Mouse (Mus musculus): ENCODE measurements around the gene Grm8. TPM values are rescaled to one million over a fixed set of nuclear protein-coding genes. Genes with fewer than 3 reads are reported as not detected.

Grm8 gene
- polyA plus RNA-seq, 2 experiments, result 1.1 to 1.8 TPM

DNA sequence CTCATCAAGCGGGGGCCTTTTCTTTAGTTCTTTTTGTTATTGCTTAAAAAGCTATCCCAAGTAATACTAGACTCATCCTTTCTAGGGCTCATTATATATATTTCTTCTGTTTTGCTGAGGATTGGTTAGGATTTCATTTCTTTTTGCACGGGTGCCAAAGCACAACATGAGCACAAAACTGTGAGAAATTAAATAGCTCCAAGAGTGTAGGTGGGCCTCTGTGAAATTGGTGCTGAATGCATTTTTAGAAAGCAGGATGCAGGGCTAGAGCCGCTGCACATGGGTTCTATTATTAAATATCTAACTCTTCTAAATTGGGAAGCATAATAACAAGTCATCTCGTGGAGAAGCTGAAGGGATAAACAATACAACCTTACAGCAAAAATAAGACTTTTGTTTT lies 345.8 kb downstream of the Grm8 start:
- no peak overlapping the region for H3K4me2 ChIP-seq (replicated peaks; ENCODE audit: low read depth, low read length, severe bottlenecking)
- no peak overlapping the region for H3K27ac ChIP-seq (replicated peaks; ENCODE audit: low read depth, low read length)
- no peaks in the 10 kb centered on the region for H3K4me1 ChIP-seq (ENCODE audit: control insufficient read depth, insufficient read depth, low read length)
- H3K9me3 ChIP-seq (ENCODE audit: control insufficient read depth, low read length), result no peaks in the 10 kb centered on the region
- ATAC-seq (ENCODE audit: low FRiP score, low read depth) (no peak), DNase-seq (ENCODE audit: low spot score) (no peak)
- 84% methylated on average over 4 of the region's 4 CpGs for WGBS
- no peak for TF ChIP-seq POLR2A (IDR thresholded peaks at IDR 0.05; ENCODE audit: borderline replicate concordance, extremely low read depth, insufficient read depth, insufficient read length)
- H3K36me3 ChIP-seq (ENCODE audit: control insufficient read depth, insufficient read depth, low read length), result no peaks in the 10 kb centered on the region
- no peak overlapping the region for H3K9ac ChIP-seq (ENCODE audit: low read depth, low read length, severe bottlenecking)
- H3K4me3 ChIP-seq (replicated peaks; ENCODE audit: low read length), result no peak overlapping the region
- no peaks in the 10 kb centered on the region for H3K27me3 ChIP-seq (ENCODE audit: control insufficient read depth, insufficient read depth, low read length)

DNA sequence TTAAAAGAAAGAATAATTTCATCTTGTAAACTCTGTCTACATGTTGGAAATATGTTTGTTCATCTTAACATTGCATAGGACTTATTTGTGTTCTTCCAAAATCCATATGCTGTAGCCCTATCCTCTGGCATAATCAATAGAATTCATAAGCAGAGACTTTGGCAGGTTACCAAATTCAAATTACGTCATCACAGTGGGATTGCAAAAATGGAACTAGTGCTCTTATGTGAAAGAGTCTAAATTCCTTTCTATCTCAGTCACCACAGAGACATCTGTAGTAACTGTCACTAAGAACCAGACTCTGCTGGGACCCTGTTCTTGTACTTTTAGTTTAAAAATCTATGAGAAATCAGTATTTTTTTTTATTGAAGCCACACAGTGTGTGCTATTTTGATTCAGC lies 352.7 kb downstream of the Grm8 start:
- H3K27me3 ChIP-seq (ENCODE audit: control insufficient read depth, insufficient read depth, low read length), result no peaks in the 10 kb centered on the region
- no peak overlapping the region for H3K27ac ChIP-seq (replicated peaks; ENCODE audit: low read depth, low read length)
- WGBS, result 62% methylated on average over 1 of the region's 1 CpGs
- H3K4me3 ChIP-seq (replicated peaks; ENCODE audit: low read length), result no peak overlapping the region
- TF ChIP-seq POLR2A (IDR thresholded peaks at IDR 0.05; ENCODE audit: borderline replicate concordance, extremely low read depth, insufficient read depth, insufficient read length), result no peak
- DNase-seq (ENCODE audit: low spot score), result no peak
- no peaks in the 10 kb centered on the region for H3K36me3 ChIP-seq (ENCODE audit: control insufficient read depth, insufficient read depth, low read length)
- no peak overlapping the region for H3K4me2 ChIP-seq (replicated peaks; ENCODE audit: low read depth, low read length, severe bottlenecking)
- no peak for ATAC-seq (ENCODE audit: low FRiP score, low read depth)
- H3K4me1 ChIP-seq (ENCODE audit: control insufficient read depth, insufficient read depth, low read length), result no peaks in the 10 kb centered on the region
- H3K9ac ChIP-seq (ENCODE audit: low read depth, low read length, severe bottlenecking), result no peak overlapping the region
- no peaks in the 10 kb centered on the region for H3K9me3 ChIP-seq (ENCODE audit: control insufficient read depth, low read length)

DNA sequence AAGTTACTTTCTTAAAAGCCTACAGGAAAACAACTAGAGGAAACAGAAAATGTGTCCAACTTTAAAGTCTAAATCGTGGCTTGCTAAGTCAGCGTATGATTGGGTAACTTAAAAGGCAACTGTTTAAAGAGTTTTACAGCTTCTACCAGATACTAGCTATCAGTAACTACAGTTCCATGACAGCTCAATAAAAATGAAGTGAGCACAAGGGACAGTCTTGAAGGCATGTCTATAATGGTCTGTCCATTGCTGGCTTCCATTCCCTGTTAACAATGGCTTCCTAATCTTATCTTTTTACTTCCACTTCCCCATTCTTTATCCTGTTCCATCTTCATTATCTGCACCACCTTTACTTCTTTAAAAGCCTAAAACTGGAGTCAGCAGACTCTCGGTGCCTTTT lies 353.6 kb downstream of the Grm8 start:
- no peak overlapping the region for H3K27ac ChIP-seq (replicated peaks; ENCODE audit: low read depth, low read length)
- H3K9me3 ChIP-seq (ENCODE audit: control insufficient read depth, low read length), result no peaks in the 10 kb centered on the region
- H3K9ac ChIP-seq (ENCODE audit: low read depth, low read length, severe bottlenecking), result no peak overlapping the region
- H3K27me3 ChIP-seq (ENCODE audit: control insufficient read depth, insufficient read depth, low read length), result no peaks in the 10 kb centered on the region
- ATAC-seq (ENCODE audit: low FRiP score, low read depth), result no peak
- TF ChIP-seq POLR2A (IDR thresholded peaks at IDR 0.05; ENCODE audit: borderline replicate concordance, extremely low read depth, insufficient read depth, insufficient read length), result no peak
- H3K4me2 ChIP-seq (replicated peaks; ENCODE audit: low read depth, low read length, severe bottlenecking), result no peak overlapping the region
- DNase-seq (ENCODE audit: low spot score), result no peak
- H3K4me3 ChIP-seq (replicated peaks; ENCODE audit: low read length), result no peak overlapping the region
- WGBS, result 83% methylated on average over 3 of the region's 3 CpGs
- no peaks in the 10 kb centered on the region for H3K4me1 ChIP-seq (ENCODE audit: control insufficient read depth, insufficient read depth, low read length)
- no peaks in the 10 kb centered on the region for H3K36me3 ChIP-seq (ENCODE audit: control insufficient read depth, insufficient read depth, low read length)

DNA sequence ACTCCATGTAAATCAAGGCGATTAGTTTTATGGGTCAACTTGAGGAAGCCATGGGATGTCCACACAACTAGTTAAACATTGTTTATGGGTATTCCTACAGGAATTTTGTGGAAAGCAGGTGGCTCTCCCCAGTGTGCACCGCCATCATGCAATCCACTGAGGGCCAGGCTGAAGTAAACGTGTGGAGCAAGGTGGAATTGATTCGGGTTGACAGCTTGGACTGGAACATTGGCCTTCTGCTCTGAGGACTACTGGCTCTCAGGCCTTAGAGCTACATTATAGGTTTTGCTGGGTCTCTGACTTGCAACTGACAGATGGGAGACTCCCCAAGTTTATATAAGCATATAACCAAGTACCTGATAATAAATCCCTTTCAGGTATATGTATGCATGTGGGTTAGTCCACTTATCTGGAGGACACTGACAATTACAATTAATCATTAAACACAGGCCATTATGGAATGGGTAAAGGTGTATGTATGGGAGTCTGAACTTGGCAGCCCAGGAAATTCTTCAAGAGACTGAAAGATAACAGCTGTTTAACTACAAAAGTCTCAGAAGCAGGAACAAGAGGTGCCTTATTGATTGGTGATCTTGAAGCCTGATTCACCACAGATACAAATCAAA lies 359.2 kb downstream of the Grm8 start:
- 63% methylated on average over 4 of the region's 4 CpGs for WGBS
- no peak overlapping the region for H3K9ac ChIP-seq (ENCODE audit: low read depth, low read length, severe bottlenecking)
- H3K27me3 ChIP-seq (ENCODE audit: control insufficient read depth, insufficient read depth, low read length), result no peaks in the 10 kb centered on the region
- no peak overlapping the region for H3K4me2 ChIP-seq (replicated peaks; ENCODE audit: low read depth, low read length, severe bottlenecking)
- H3K4me1 ChIP-seq (ENCODE audit: control insufficient read depth, insufficient read depth, low read length), result no peaks in the 10 kb centered on the region
- H3K27ac ChIP-seq (replicated peaks; ENCODE audit: low read depth, low read length), result no peak overlapping the region
- no peak for TF ChIP-seq POLR2A (IDR thresholded peaks at IDR 0.05; ENCODE audit: borderline replicate concordance, extremely low read depth, insufficient read depth, insufficient read length)
- DNase-seq (ENCODE audit: low spot score), result no peak
- no peak for ATAC-seq (ENCODE audit: low FRiP score, low read depth)
- H3K4me3 ChIP-seq (replicated peaks; ENCODE audit: low read length), result no peak overlapping the region
- H3K9me3 ChIP-seq (ENCODE audit: control insufficient read depth, low read length), result no peaks in the 10 kb centered on the region
- H3K36me3 ChIP-seq (ENCODE audit: control insufficient read depth, insufficient read depth, low read length), result no peaks in the 10 kb centered on the region

DNA sequence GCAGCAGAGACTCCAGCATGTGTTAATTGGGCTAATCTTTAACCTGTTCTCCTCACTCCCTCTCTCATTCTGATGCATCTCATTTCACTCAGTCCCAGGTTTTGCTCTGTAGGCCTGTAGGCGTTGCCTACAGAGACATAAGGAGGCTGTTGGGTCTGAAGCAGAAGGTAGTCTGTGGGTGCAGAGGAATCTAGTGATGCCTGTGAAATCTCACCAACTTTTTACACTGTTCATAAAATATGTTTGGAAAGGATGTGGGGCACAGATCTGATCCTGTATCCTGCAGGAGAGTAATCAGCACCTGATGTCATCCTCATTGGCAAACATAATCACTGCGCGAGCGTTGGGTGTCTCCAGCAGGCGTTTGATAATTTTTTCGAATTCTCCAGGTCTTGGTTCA lies 372.9 kb downstream of the Grm8 start:
- Histone ChIP-seq H3K4me3 (replicated peaks; ENCODE audit: low read length) (no peak overlapping the region), H3K27ac (replicated peaks; ENCODE audit: low read depth, low read length) (no peak overlapping the region), H3K36me3 (ENCODE audit: control insufficient read depth, insufficient read depth, low read length) (no peaks in the 10 kb centered on the region), H3K27me3 (ENCODE audit: control insufficient read depth, insufficient read depth, low read length) (no peaks in the 10 kb centered on the region), H3K4me2 (replicated peaks; ENCODE audit: low read depth, low read length, severe bottlenecking) (no peak overlapping the region), H3K9ac (ENCODE audit: low read depth, low read length, severe bottlenecking) (no peak overlapping the region), H3K9me3 (ENCODE audit: control insufficient read depth, low read length) (no peaks in the 10 kb centered on the region), H3K4me1 (ENCODE audit: control insufficient read depth, insufficient read depth, low read length) (no peaks in the 10 kb centered on the region)
- DNase-seq (ENCODE audit: low spot score), result no peak
- no peak for TF ChIP-seq POLR2A (IDR thresholded peaks at IDR 0.05; ENCODE audit: borderline replicate concordance, extremely low read depth, insufficient read depth, insufficient read length)
- no peak for ATAC-seq (ENCODE audit: low FRiP score, low read depth)
- WGBS, result 89% methylated on average over 6 of the region's 6 CpGs
